Mouse (Mus musculus) C3H10T1/2 (cell line): ENCODE results near the gene Lrrc29. TPM values are rescaled to one million over a fixed set of nuclear protein-coding genes. Genes with fewer than 3 reads are reported as not detected.

Experiments used
- polyA plus RNA-seq, 2 experiments: library from polyadenylated mRNA; unstranded; fragments of >200 nt; fragmentation: generic; extraction: Trizol; gene quantifications; one replicate each; pipeline ENCODE4 v1.2.1; 2012; ENCODE audit warnings: missing spikeins in 2 of 2

Gene Lrrc29
- polyA plus RNA-seq, result 1 to 10 TPM; 1.2 to 1.6 TPM

GRCm38 (mm10) chr8:105326141-105326672 is at the start of gene Lrrc29, which contains the start of gene Tmem208:
TSS of gene Lrrc29 (minus strand) at chr8:105326278.
TSS of gene Tmem208 (plus strand) at chr8:105326354.

DNA sequence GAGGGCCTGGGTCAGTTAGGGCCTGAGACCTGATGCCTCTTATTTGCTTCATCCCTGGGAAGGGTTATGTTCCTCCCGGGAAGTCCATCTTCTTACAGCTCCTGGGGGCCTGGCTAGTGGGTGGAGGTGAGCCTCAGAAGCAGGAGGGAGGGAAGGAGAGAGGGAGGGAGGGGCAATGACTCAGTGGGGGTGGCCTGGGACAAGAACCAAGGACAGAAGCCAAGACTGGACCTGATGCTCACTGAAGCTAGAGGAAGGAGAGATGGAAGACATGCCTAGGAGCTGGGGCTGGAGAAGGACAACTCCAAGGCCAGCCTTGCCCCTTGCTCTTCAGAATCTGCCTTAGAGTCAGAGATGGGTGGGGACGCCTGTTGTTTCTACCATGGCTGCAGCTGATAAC is 47.0 kb upstream of the Lrrc29 start, which contains the start of gene Plekhg4:
Gene Plekhg4 (plus strand): TSS at position 243 of the 400 bp plus-strand sequence.

DNA sequence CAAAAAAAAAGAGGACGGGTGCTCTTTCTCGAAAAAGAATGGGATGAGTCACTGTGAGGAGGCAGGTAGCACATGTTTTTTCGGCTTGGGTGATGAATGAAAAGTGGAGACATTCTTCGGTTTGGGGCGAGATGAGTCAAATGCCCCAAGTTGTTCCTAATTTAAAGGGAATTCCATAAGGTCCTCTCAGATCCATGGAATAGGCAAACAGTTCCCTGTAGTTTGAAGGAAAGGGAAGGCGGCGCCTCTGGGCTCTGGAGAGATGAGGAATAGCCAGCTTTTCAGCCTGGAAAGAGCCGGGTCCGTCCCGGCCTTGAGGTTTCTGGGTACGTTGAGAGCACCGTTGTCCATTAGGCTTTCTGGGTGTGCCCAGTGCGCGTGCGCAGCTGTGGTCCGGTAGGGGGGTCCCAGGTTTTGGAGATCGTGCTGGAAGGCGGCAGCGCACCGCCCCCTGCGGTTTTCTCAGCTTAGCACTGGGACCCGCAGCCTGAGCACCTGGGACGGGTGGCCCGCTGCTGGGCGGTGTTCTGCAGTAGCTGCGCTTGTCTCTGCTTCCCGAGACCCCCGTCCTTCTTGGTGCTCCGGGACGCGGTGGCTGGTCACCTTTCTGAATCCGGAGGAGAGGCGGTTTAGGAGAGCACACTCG is 22.5 kb upstream of the Lrrc29 start, which contains the start of gene Slc9a5:
Gene Slc9a5 (plus strand): TSS at position 394 of the 646 bp plus-strand sequence.

GRCm38 (mm10) chr8:105347428-105348221 is 21.5 kb upstream of the Lrrc29 start, which contains the start of gene Fhod1:
TSS of gene Fhod1 (minus strand) at chr8:105347953.

DNA sequence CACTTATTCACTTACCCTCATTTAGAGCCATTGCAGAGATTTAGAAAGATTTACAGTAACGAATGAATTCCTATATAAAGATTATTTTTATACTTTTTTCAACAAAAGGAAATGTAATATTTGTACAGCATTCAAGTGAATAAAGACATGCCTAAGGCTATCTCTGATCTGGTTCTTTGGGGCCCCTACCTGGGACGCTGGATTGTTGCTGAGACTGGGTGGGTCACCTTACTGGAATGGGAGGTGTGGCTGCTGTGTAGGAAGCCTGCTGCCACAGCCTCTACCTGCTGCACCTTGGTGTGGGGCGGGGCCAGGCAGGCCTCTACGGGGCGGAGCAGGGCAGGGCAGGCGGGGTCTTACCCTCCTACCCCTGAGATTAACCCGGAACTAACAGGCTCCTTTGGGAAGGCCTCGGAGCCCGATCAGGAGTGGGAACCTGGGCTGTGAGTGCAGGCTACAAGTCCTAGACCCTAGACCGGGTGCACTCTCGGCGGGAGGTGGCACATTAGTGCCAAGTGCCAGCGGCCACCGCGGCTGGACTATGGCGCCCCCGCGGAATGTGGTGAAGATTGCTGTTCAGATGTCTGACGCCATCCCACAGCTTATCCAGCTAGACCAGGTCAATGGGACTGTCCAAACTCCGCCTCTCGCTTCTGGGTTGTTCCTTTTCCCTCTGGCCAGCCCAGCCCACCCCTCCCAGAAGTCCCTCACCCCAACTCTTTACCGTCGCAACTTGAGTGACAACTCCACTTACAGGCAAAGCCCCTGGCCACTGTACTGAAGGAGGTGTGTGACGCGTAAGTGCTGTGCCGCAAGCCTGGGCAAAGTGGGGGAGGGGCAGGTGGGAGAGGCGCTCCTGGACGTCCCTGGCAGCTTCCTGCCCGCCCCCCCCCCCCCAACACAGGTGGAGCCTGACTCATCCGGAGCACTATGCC is 20.6 kb downstream of the Lrrc29 start, which contains the start of gene Elmo3:
Gene Elmo3 (plus strand): TSS at position 391 of the 935 bp plus-strand sequence.

GRCm38 (mm10) chr8:105297511-105298192 is 28.4 kb downstream of the Lrrc29 start, which contains the start of gene E2f4:
TSS of gene E2f4 (plus strand) at chr8:105297663.

DNA sequence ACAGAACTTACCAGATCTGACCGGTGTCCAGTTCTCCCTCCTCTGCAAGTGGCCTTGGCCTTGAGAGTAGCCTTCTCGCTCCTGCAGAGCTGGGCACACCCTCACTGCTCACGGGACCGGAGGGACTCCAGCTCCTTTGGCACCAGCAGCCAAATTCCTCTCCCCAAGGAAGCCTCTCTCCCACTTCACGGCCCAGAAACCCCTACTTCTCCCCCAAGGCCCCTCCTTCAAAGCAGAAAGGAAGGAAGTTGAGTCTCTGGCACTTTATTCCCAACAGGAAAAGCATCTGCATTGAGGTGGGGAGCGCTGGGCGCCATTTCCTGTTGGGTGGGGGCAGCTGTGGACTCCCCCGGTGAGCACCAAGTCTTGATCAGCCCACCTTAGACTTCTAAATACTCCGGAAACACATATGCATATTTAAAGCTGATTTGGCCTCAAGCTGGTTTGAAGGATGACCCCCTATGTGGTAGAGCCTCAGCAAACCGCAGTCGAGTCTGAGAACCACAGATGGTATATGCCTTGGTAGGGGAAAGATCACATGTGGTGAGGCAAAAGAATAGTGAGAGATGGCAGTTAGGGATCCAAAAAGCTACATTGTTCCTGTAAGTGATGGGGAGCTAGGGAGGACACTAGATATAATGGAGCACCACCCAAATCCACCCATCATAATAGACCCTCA is 30.0 kb downstream of the Lrrc29 start, which contains the start of gene Exoc3l:
Gene Exoc3l (minus strand): TSS at position 207 of the 679 bp plus-strand sequence.

DNA sequence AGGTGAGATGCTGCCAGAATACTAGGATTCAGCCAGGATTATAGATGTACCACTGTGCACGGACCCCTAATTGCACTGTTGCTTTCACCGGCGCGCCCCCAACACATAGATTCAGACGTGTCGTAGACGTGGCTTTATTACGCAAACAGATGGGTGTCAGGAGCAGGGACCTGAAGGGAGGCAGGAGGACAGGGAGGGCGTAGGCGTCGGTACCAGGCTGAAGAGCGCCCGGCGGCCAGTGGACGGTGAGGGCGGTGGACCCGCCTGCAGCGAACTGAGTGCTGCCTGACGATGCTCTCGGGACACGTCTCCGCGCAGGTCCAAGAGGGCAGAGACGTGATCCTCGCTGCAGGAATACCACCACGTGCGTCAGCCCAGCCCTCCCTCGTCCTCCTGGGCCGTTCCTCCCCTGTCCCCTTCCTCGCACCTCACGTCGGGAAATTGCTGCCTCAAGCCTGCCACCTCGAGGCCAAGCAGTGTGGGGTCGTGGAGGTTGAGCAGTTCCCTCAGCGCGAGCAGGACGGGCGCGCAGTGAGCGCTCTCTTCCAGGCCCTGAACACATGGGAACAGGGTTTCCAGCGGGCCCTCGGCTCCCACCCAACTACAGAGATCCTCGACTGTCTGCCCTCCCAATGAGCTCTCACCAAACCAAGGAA is 36.1 kb downstream of the Lrrc29 start, which contains the start of gene 4931428F04Rik:
Gene 4931428F04Rik (minus strand): TSS at position 60 of the 656 bp plus-strand sequence.

DNA sequence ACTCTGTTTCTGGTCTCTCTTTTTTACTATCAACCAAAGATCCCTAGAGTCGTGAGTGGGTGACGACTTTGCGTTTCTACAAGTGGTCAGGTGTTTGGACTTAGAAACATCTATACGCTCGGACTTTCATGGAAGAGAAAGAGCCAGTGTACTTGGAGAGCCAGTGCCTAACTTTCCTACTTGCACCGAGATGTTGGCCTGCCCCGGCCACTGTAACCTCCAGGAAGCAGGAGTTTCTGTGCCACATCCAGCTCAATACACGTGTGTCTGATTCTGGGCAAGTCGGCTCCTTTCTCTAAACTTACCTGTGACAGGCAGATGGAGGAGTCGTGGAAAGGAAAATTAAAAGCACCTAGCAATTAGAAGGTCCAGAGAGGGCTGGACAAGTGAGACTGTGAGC is 50.2 kb downstream of the Lrrc29 start, which contains the start of gene Nol3:
Gene Nol3 (plus strand): TSS at position 301 of the 400 bp plus-strand sequence.

DNA sequence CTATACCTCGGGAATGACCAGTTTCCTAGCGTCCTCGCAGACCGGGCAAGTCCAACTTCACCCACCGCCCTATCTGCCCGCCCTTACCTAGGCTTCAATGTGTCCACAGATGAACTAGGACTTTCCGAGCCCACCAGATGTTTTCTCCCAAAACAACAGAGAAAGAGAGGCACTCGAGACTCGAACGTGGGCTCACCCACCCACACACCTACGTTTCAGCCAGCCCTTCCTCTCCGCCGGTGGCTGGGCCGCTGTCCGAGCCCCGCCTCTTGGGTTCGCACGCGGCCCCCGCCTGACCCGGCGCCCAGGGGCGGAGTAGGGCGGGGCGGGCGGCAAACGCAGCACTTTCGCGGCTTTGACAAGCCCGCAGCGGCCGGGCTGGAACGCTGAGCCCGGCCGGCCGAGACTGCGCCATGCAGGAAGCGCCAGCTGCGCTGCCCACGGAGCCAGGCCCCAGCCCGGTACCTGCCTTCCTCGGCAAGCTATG is 56.6 kb downstream of the Lrrc29 start, which contains the start of gene Hsf4:
Gene Hsf4 (plus strand): TSS at position 341 of the 487 bp plus-strand sequence.

GRCm38 (mm10) chr8:105264024-105264982 is 61.8 kb downstream of the Lrrc29 start, which contains the start of the genes Tradd and Fbxl8:
TSS of gene Tradd (minus strand) at chr8:105264609.
TSS of gene Fbxl8 (plus strand) at chr8:105264648.

Other genes starting within 250 kb of the Lrrc29 start
- gene Ces3b, start 242.5 kb downstream of the Lrrc29 start, polyA plus RNA-seq, result not detected
- gene Ces4a, start 194.5 kb downstream of the Lrrc29 start, polyA plus RNA-seq, result under 1 TPM in 1 of 2 experiments, not detected in 1; 0.09 TPM
- gene Cbfb, start 155.6 kb downstream of the Lrrc29 start, polyA plus RNA-seq, result 10 to 100 TPM in 1 of 2 experiments, 1 to 10 TPM in 1; 3.5 to 16.1 TPM
- gene D230025D16Rik, start 101.1 kb downstream of the Lrrc29 start, polyA plus RNA-seq, result 10 to 100 TPM in 1 of 2 experiments, 1 to 10 TPM in 1; 2.5 to 11.6 TPM
- 10 to 100 TPM in 1 of 2 experiments, 1 to 10 TPM in 1; 2.2 to 24.1 TPM for gene B3gnt9, start 71.1 kb downstream of the Lrrc29 start, polyA plus RNA-seq
- gene Tradd, start 61.7 kb downstream of the Lrrc29 start, polyA plus RNA-seq, result 10 to 100 TPM; 26.7 to 37.4 TPM
- gene Fbxl8, start 61.6 kb downstream of the Lrrc29 start, polyA plus RNA-seq, result 10 to 100 TPM in 1 of 2 experiments, 1 to 10 TPM in 1; 8.3 to 13.5 TPM
- gene Hsf4, start 56.5 kb downstream of the Lrrc29 start, polyA plus RNA-seq, result under 1 TPM; 0.02 to 0.42 TPM
- gene Nol3, start 50.1 kb downstream of the Lrrc29 start, polyA plus RNA-seq, result under 1 TPM; 0.12 to 0.26 TPM
- gene 4931428F04Rik, start 36.4 kb downstream of the Lrrc29 start, polyA plus RNA-seq, result 10 to 100 TPM in 1 of 2 experiments, 1 to 10 TPM in 1; 4.3 to 13.5 TPM
- 1 to 10 TPM in 1 of 2 experiments, under 1 TPM in 1; 0.60 to 3.1 TPM for gene Exoc3l, start 30.2 kb downstream of the Lrrc29 start, polyA plus RNA-seq
- gene E2f4, start 28.6 kb downstream of the Lrrc29 start, polyA plus RNA-seq, result 10 to 100 TPM; 32.9 to 35.0 TPM
- gene Elmo3, start 20.7 kb downstream of the Lrrc29 start, polyA plus RNA-seq, result under 1 TPM; 0.18 to 0.99 TPM
- 100 to 1,000 TPM in 1 of 2 experiments, 10 to 100 TPM in 1; 87.7 to 101 TPM for gene Tmem208, start 76 bp upstream of the Lrrc29 start, polyA plus RNA-seq
- gene Fhod1, start 21.7 kb upstream of the Lrrc29 start, polyA plus RNA-seq, result 10 to 100 TPM; 11.2 to 35.4 TPM
- 1 to 10 TPM; 1.4 to 8.8 TPM for gene Slc9a5, start 22.6 kb upstream of the Lrrc29 start, polyA plus RNA-seq
- gene Plekhg4, start 47.0 kb upstream of the Lrrc29 start, polyA plus RNA-seq, result 10 to 100 TPM in 1 of 2 experiments, 1 to 10 TPM in 1; 1.0 to 13.3 TPM
- 1 to 10 TPM in 1 of 2 experiments, under 1 TPM in 1; 0.02 to 3.4 TPM for gene Kctd19, start 87.2 kb upstream of the Lrrc29 start, polyA plus RNA-seq
- gene Lrrc36, start 87.3 kb upstream of the Lrrc29 start, polyA plus RNA-seq, result under 1 TPM in 1 of 2 experiments, not detected in 1; 0.15 TPM
- gene Tppp3, start 145.2 kb upstream of the Lrrc29 start, polyA plus RNA-seq, result 10 to 100 TPM in 1 of 2 experiments, under 1 TPM in 1; 0.66 to 23.9 TPM
- gene Zdhhc1, start 170.6 kb upstream of the Lrrc29 start, polyA plus RNA-seq, result 10 to 100 TPM in 1 of 2 experiments, 1 to 10 TPM in 1; 8.9 to 50.5 TPM
- gene Hsd11b2, start 192.5 kb upstream of the Lrrc29 start, polyA plus RNA-seq, result under 1 TPM; 0.04 to 0.28 TPM
- gene Atp6v0d1, start 239.8 kb upstream of the Lrrc29 start, polyA plus RNA-seq, result 100 to 1,000 TPM in 1 of 2 experiments, 10 to 100 TPM in 1; 93.5 to 187 TPM